Mouse (Mus musculus): Measurements from ENCODE around the gene Dera. TPM values are rescaled to one million over a fixed set of nuclear protein-coding genes. Genes with fewer than 3 reads are reported as not detected.

The Dera gene
- total RNA-seq, 2 experiments from 2014 or later, result 9.5 to 10.7 TPM

GRCm38 (mm10) chr6:137754857-137755232, 499 bp downstream of the Dera start:
- DNase-seq, result no peak
- intact Hi-C loops (cut with DNase I), result loop anchor here (10.0 kb wide), 1 partner anchor 1820 kb away; no protein-coding TSS in a partner anchor

GRCm38 (mm10) chr6:137756310-137756709, 2.0 kb downstream of the Dera start:
- DNase-seq, result no peak

GRCm38 (mm10) chr6:137757891-137758290, 3.5 kb downstream of the Dera start:
- intact Hi-C loops (cut with DNase I), result loop anchor here (10.0 kb wide), 1 partner anchor 1817 kb away; no protein-coding TSS in a partner anchor
- DNase-seq, result no peak

More at GRCm38 (mm10) chr6:137756310-137756709, 2.0 kb downstream of the Dera start:
- intact Hi-C loops (cut with DNase I), result loop anchor here (10.0 kb wide), 1 partner anchor 1818 kb away; no protein-coding TSS in a partner anchor

- intact Hi-C loops (cut with DNase I), result loop anchor here (10.0 kb wide), 1 partner anchor 1815 kb away; no protein-coding TSS in a partner anchor
- DNase-seq, result no peak
These were observed 5.3 kb downstream of the Dera start for GRCm38 (mm10) chr6:137759681-137760080.

- intact Hi-C loops (cut with DNase I), result no loop called here
- no peak for DNase-seq
These were observed 6.6 kb downstream of the Dera start for GRCm38 (mm10) chr6:137760966-137761365.

- no peak for DNase-seq
- intact Hi-C loops (cut with DNase I), result no loop called here
These were observed 10.3 kb downstream of the Dera start for GRCm38 (mm10) chr6:137764572-137765210.

- no peak for DNase-seq
- intact Hi-C loops (cut with DNase I), result no loop called here
These were observed 11.8 kb downstream of the Dera start for GRCm38 (mm10) chr6:137766177-137766576.

GRCm38 (mm10) chr6:137771621-137772250, 17.4 kb downstream of the Dera start:
- intact Hi-C loops (cut with DNase I), result no loop called here
- DNase-seq, result no peak

- DNase-seq, result no peak
- intact Hi-C loops (cut with DNase I), result no loop called here
These were observed 18.7 kb downstream of the Dera start for GRCm38 (mm10) chr6:137772918-137773636.

GRCm38 (mm10) chr6:137773637-137774028, 19.3 kb downstream of the Dera start:
- no peak for DNase-seq
- intact Hi-C loops (cut with DNase I), result no loop called here

GRCm38 (mm10) chr6:137774166-137774565, 19.8 kb downstream of the Dera start:
- DNase-seq, result no peak
- intact Hi-C loops (cut with DNase I), result no loop called here

GRCm38 (mm10) chr6:137775159-137775558, 20.8 kb downstream of the Dera start:
- intact Hi-C loops (cut with DNase I), result no loop called here
- DNase-seq, result no peak

GRCm38 (mm10) chr6:137776981-137777380, 22.6 kb downstream of the Dera start:
- intact Hi-C loops (cut with DNase I), result no loop called here
- DNase-seq, result no peak

- intact Hi-C loops (cut with DNase I), result no loop called here
- DNase-seq, result no peak
These were observed 29.7 kb downstream of the Dera start for GRCm38 (mm10) chr6:137783899-137784637.

- DNase-seq, result no peak
- intact Hi-C loops (cut with DNase I), result no loop called here
These were observed 34.7 kb downstream of the Dera start for GRCm38 (mm10) chr6:137788976-137789590.

GRCm38 (mm10) chr6:137789658-137790057, 35.3 kb downstream of the Dera start:
- intact Hi-C loops (cut with DNase I), result no loop called here
- DNase-seq, result no peak

- no peak for DNase-seq
- intact Hi-C loops (cut with DNase I), result no loop called here
These were observed 41.1 kb downstream of the Dera start for GRCm38 (mm10) chr6:137795494-137795893.

GRCm38 (mm10) chr6:137796596-137797567, 42.5 kb downstream of the Dera start:
- intact Hi-C loops (cut with DNase I), result no loop called here
- DNase-seq, result no peak

- intact Hi-C loops (cut with DNase I), result no loop called here
- no peak for DNase-seq
These were observed 44.9 kb downstream of the Dera start for GRCm38 (mm10) chr6:137799253-137799652.
